Mouse (Mus musculus): ENCODE data around the gene Kcna3. TPM values are rescaled to one million over a fixed set of nuclear protein-coding genes. Genes with fewer than 3 reads are reported as not detected.

The Kcna3 gene
- polyA plus RNA-seq, 1 experiment from 2014 or later, result 3.0 TPM

DNA sequence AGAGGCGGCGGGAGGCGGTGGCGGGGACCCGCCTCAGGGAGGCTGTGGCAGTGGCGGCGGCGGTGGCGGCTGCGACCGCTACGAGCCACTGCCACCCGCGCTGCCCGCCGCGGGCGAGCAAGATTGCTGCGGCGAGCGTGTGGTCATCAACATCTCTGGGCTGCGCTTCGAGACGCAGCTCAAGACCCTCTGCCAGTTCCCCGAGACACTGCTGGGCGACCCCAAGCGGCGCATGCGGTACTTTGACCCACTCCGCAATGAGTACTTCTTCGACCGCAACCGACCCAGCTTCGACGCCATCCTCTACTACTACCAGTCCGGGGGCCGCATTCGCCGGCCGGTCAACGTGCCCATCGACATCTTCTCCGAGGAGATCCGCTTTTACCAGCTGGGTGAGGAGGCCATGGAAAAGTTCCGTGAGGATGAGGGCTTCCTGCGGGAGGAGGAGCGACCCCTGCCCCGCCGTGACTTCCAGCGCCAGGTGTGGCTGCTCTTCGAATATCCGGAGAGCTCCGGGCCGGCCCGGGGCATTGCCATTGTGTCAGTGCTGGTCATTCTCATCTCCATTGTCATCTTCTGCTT is 580 bp downstream of the Kcna3 start:
- peak; percentile 54 for ATAC-seq (ENCODE audit: insufficient number of reproducible peaks, insufficient read depth, low FRiP score, low TSS enrichment, low read depth)
- H3K4me1 ChIP-seq (replicated peaks), result peaks cover 9% of the 10 kb centered on the region
- H3K27me3 ChIP-seq, result peaks cover 14% of the 10 kb centered on the region
- 1% methylated on average over 55 of the region's 55 CpGs for WGBS
- peak overlapping the region; percentile 90 for H3K4me2 ChIP-seq
- no peaks in the 10 kb centered on the region for H3K9me3 ChIP-seq
- H3K27ac ChIP-seq, result peak overlapping the region; percentile 80
- no peaks in the 10 kb centered on the region for H3K36me3 ChIP-seq
- peak overlapping the region; percentile 86 for H3K9ac ChIP-seq (replicated peaks)
- peak overlapping the region; percentile 78 for H3K4me3 ChIP-seq (replicated peaks)

DNA sequence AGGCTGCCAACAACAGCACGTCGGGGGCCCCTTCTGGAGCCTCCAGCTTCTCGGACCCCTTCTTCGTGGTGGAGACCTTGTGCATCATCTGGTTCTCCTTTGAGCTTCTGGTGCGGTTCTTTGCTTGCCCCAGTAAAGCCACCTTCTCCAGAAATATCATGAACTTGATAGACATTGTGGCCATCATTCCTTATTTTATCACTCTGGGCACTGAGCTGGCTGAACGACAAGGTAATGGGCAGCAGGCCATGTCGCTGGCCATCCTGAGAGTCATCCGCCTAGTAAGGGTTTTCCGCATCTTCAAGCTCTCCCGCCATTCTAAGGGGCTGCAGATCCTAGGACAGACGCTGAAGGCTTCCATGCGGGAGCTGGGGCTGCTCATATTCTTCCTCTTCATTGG is 1.1 kb downstream of the Kcna3 start:
- Histone ChIP-seq H3K27ac (no peak overlapping the region), H3K36me3 (no peaks in the 10 kb centered on the region), H3K4me3 (replicated peaks) (peak overlapping the region; percentile 78), H3K9me3 (no peaks in the 10 kb centered on the region), H3K27me3 (peaks cover 14% of the 10 kb centered on the region), H3K4me2 (peak overlapping the region; percentile 90), H3K4me1 (replicated peaks) (peaks cover 12% of the 10 kb centered on the region), H3K9ac (replicated peaks) (no peak overlapping the region)
- ATAC-seq (ENCODE audit: insufficient number of reproducible peaks, insufficient read depth, low FRiP score, low TSS enrichment, low read depth), result no peak
- WGBS, result 60% methylated on average over 12 of the region's 12 CpGs

DNA sequence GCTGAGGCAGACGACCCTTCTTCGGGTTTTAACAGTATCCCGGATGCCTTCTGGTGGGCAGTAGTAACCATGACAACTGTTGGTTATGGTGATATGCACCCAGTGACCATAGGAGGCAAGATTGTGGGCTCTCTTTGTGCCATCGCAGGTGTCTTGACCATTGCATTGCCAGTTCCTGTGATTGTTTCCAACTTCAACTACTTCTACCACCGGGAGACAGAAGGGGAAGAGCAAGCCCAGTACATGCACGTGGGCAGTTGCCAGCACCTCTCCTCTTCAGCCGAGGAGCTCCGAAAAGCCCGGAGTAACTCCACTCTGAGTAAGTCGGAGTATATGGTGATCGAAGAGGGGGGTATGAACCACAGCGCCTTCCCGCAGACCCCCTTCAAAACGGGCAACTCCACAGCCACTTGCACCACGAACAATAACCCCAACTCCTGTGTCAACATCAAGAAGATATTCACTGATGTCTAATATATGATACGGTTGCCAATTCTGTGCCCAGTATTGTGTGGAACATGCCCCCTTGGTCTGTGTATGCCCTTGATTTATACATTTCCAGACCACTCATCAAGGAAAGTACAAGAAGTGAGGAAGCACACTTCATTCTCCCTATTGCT is 1.7 kb downstream of the Kcna3 start:
- Histone ChIP-seq H3K27me3 (peaks cover 14% of the 10 kb centered on the region), H3K4me2 (peak overlapping the region; percentile 90; the same call in 1 of the 2 replicates), H3K4me3 (replicated peaks) (peak overlapping the region; percentile 78), H3K9me3 (no peaks in the 10 kb centered on the region), H3K4me1 (replicated peaks) (peaks cover 12% of the 10 kb centered on the region), H3K36me3 (no peaks in the 10 kb centered on the region), H3K27ac (no peak overlapping the region), H3K9ac (replicated peaks) (no peak overlapping the region)
- WGBS, result 86% methylated on average over 16 of the region's 16 CpGs
- no peak for ATAC-seq (ENCODE audit: insufficient number of reproducible peaks, insufficient read depth, low FRiP score, low TSS enrichment, low read depth)

DNA sequence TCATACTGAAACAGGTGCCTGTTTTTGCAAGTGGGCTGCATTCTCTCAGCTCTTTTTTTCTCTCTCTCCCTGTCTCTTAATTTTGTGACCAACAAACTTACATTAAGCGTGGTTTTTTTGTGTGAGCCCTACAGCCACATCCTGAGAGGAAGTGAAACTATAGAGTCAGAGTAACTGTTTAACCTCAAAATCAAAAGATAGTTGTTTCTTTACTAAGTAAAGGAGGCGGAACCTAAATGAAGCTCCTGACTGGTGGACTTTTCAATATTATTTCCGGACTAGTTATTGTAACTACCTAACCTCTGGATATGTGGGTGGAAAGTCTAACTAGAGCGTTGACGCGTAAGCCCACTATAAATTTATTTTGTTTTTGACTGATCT is 2.2 kb downstream of the Kcna3 start:
- peaks cover 12% of the 10 kb centered on the region for H3K4me1 ChIP-seq (replicated peaks)
- H3K4me2 ChIP-seq, result no peak overlapping the region
- H3K9me3 ChIP-seq, result no peaks in the 10 kb centered on the region
- ATAC-seq (ENCODE audit: insufficient number of reproducible peaks, insufficient read depth, low FRiP score, low TSS enrichment, low read depth), result no peak
- no peak overlapping the region for H3K9ac ChIP-seq (replicated peaks)
- no peak overlapping the region for H3K27ac ChIP-seq
- H3K4me3 ChIP-seq (replicated peaks), result no peak overlapping the region
- WGBS, result 90% methylated on average over 6 of the region's 6 CpGs
- H3K27me3 ChIP-seq, result peaks cover 14% of the 10 kb centered on the region
- H3K36me3 ChIP-seq, result no peaks in the 10 kb centered on the region

DNA sequence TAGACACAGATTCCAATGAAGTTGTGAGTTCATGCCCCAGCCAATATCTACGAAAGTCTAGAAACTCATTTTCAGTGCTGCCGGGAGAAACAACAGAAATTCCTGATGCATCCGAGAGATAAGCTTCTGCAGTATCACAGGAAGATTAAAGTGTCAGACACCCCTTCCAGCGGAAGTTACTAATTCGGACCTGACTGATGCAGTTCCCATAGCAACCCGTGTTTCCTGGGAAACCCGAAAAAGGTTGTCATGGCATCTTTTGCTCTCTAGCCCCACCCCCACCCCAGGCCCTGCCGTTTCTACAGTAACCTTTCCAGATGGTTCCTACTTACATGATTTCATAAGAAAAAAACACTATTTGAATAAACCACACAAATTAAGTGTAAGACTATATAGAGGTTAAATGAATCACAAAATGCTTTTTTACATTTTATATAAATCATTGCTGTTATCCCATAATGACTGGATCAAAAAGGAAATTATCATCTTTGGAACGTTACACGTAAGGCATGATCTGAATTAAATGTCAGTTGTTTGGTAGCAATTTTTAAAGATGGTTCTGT is 2.8 kb downstream of the Kcna3 start:
- Histone ChIP-seq H3K27ac (no peak overlapping the region), H3K4me2 (no peak overlapping the region), H3K9ac (replicated peaks) (no peak overlapping the region), H3K9me3 (no peaks in the 10 kb centered on the region), H3K36me3 (no peaks in the 10 kb centered on the region), H3K27me3 (peaks cover 14% of the 10 kb centered on the region), H3K4me3 (replicated peaks) (no peak overlapping the region), H3K4me1 (replicated peaks) (peaks cover 12% of the 10 kb centered on the region)
- ATAC-seq (ENCODE audit: insufficient number of reproducible peaks, insufficient read depth, low FRiP score, low TSS enrichment, low read depth), result no peak
- 63% methylated on average over 10 of the region's 10 CpGs for WGBS

DNA sequence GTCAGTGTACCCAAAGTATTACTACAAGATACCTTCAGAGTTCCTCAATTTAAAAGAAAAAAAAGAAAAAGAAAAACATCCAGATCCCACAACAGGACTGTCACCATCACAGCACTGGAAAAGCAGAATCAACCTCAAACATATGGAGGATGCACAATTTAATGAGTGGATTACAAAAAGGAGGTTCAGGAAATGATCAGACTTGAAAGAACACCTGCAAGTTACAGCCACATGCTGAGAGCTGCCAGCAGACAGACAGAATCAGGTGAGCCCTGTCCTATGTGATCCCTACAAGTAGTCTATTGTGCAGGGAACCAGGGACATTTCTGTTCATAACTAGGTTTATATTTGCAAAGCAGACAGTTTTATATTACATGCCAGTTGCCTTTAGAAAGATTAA is 3.3 kb downstream of the Kcna3 start:
- H3K27ac ChIP-seq, result no peak overlapping the region
- H3K36me3 ChIP-seq, result no peaks in the 10 kb centered on the region
- no peaks in the 10 kb centered on the region for H3K9me3 ChIP-seq
- H3K4me3 ChIP-seq (replicated peaks), result no peak overlapping the region
- peaks cover 14% of the 10 kb centered on the region for H3K27me3 ChIP-seq
- peaks cover 12% of the 10 kb centered on the region for H3K4me1 ChIP-seq (replicated peaks)
- no peak overlapping the region for H3K9ac ChIP-seq (replicated peaks)
- peak overlapping the region; percentile 8; the same call in 1 of the 2 replicates for H3K4me2 ChIP-seq
- ATAC-seq (ENCODE audit: insufficient number of reproducible peaks, insufficient read depth, low FRiP score, low TSS enrichment, low read depth), result no peak

DNA sequence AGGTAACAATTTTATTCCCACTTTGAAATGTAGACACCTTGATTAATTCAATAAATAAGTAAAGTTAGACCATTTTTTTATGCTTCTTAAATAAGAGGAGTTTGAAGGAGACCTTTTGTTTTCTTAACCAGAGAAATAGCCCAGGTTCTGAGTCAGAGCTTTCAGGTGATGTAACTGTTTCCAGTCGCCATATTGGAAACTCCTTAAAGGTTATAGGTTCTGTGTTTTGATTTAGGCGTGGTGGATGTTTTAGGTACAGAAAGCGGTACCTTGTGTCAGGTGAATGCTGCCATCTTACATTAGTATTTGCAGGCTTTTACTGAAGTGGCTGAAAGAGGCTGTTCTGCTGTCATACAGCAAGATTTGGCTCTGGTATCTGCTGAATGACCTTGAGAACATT is 4.4 kb downstream of the Kcna3 start:
- WGBS, result 85% methylated on average over 3 of the region's 3 CpGs
- no peak for ATAC-seq (ENCODE audit: insufficient number of reproducible peaks, insufficient read depth, low FRiP score, low TSS enrichment, low read depth)
- H3K4me1 ChIP-seq (replicated peaks), result peaks cover 12% of the 10 kb centered on the region

DNA sequence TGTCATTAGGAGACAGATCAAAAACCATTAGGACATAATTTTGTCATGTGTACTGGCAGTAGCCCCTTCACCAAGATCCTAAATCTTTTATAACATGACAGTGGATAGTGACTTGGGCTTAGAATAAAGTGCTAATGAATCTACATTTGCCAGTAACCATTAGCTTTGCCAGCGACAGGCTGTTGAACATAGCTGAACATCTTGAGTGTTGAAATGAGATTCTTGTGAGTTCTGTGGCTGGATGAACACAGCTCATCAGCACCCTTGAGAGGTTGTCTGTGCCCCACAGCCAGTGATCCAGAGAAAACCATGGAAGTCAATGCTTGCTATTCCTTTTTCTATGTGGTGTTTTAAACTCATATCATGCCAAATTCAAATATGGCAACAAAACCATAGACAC is 5.7 kb downstream of the Kcna3 start:
- no peaks in the 10 kb centered on the region for H3K36me3 ChIP-seq
- H3K27me3 ChIP-seq, result peaks cover 14% of the 10 kb centered on the region
- no peak overlapping the region for H3K27ac ChIP-seq
- peaks cover 12% of the 10 kb centered on the region for H3K4me1 ChIP-seq (replicated peaks)
- H3K9me3 ChIP-seq, result no peaks in the 10 kb centered on the region
- no peak overlapping the region for H3K4me3 ChIP-seq (replicated peaks)
- no peak overlapping the region for H3K4me2 ChIP-seq
- H3K9ac ChIP-seq (replicated peaks), result no peak overlapping the region
- WGBS, result 89% methylated on average over 1 of the region's 1 CpGs
- no peak for ATAC-seq (ENCODE audit: insufficient number of reproducible peaks, insufficient read depth, low FRiP score, low TSS enrichment, low read depth)

More for the DNA sequence above, 4.4 kb downstream of the Kcna3 start:
- H3K4me2 ChIP-seq, result no peak overlapping the region
- no peaks in the 10 kb centered on the region for H3K9me3 ChIP-seq
- no peak overlapping the region for H3K27ac ChIP-seq
- no peak overlapping the region for H3K4me3 ChIP-seq (replicated peaks)
- H3K9ac ChIP-seq (replicated peaks), result no peak overlapping the region
- H3K27me3 ChIP-seq, result peaks cover 14% of the 10 kb centered on the region
- H3K36me3 ChIP-seq, result no peaks in the 10 kb centered on the region

DNA sequence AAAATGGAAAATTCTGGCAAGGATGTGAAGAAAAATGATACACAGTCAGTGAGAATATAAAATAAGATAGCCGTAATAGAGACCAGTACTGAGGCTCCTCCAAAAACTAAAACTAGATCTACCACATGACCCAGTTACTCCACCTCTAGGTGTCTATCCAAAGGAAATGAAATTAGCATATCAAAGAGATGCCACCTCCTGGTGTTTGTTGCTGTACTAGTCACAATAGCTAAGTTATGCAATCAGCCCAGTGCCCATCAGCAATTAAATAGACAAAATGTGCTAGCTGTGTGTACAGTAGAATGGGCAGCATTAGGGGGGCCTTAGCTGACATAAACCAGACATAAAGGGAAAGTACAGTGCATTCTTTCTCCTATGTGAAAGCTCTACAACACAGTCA is 25.5 kb downstream of the Kcna3 start:
- no peaks in the 10 kb centered on the region for H3K9me3 ChIP-seq
- no peaks in the 10 kb centered on the region for H3K4me1 ChIP-seq (replicated peaks)
- H3K4me3 ChIP-seq (replicated peaks), result no peak overlapping the region
- no peaks in the 10 kb centered on the region for H3K27me3 ChIP-seq
- H3K27ac ChIP-seq, result no peak overlapping the region
- ATAC-seq (ENCODE audit: insufficient number of reproducible peaks, insufficient read depth, low FRiP score, low TSS enrichment, low read depth), result no peak
- 82% methylated on average over 1 of the region's 1 CpGs for WGBS
- no peak overlapping the region for H3K9ac ChIP-seq (replicated peaks)
- H3K4me2 ChIP-seq, result no peak overlapping the region
- H3K36me3 ChIP-seq, result no peaks in the 10 kb centered on the region

DNA sequence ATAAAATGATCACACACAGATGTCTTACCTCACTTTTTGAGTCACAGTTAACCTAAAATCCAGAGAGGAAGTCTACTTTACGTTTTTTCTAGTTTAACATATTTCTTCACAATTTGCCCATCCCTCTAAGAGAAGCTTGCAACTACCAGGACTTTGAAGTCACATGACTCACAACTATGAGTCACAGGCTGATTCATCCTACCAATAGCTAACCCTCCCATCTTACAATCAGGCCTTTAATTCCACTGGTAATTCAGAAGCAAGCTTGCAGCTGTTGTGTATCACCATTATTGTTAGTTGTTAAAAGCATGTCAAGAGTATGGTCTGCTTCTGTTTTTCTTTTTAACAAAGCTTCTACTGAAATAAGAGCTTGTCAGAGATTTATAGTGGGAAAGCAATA is 26.8 kb downstream of the Kcna3 start:
- H3K4me2 ChIP-seq, result no peak overlapping the region
- H3K4me3 ChIP-seq (replicated peaks), result no peak overlapping the region
- no peak overlapping the region for H3K9ac ChIP-seq (replicated peaks)
- no peaks in the 10 kb centered on the region for H3K9me3 ChIP-seq
- H3K27ac ChIP-seq, result no peak overlapping the region
- H3K36me3 ChIP-seq, result no peaks in the 10 kb centered on the region
- no peak for ATAC-seq (ENCODE audit: insufficient number of reproducible peaks, insufficient read depth, low FRiP score, low TSS enrichment, low read depth)
- no peaks in the 10 kb centered on the region for H3K4me1 ChIP-seq (replicated peaks)
- WGBS, result 62% methylated on average over 1 of the region's 1 CpGs
- H3K27me3 ChIP-seq, result no peaks in the 10 kb centered on the region

DNA sequence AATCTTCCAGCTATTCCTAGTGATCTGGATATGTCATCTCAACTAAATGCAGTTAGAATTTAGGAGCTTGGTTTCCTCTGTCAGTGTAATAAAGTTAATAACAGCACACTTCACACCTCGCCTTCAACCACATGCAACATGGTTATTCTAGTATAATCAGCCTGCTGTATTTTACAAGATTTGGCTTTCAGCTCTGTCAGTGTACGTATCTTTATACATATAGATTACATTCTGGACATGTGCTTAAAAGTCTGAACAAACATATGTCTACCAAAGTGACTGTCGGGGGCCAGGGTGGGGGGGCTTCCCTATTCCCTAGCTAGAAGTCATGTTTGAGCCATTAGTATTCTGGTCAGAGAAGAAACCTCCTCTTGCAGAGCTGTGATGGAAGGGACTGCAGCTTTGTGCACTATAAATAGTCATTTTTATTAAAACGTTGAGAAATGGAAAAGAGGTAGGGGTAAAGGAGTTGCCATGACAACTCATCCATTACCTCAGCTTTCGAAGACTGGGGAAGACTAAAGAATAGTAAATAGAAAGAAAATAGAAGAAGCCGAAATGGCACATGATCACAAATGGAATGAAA is 29.6 kb downstream of the Kcna3 start:
- H3K27ac ChIP-seq, result no peak overlapping the region
- no peak overlapping the region for H3K4me2 ChIP-seq
- no peaks in the 10 kb centered on the region for H3K27me3 ChIP-seq
- no peak for ATAC-seq (ENCODE audit: insufficient number of reproducible peaks, insufficient read depth, low FRiP score, low TSS enrichment, low read depth)
- no peaks in the 10 kb centered on the region for H3K36me3 ChIP-seq
- no peak overlapping the region for H3K9ac ChIP-seq (replicated peaks)
- no peak overlapping the region for H3K4me3 ChIP-seq (replicated peaks)
- H3K9me3 ChIP-seq, result no peaks in the 10 kb centered on the region
- 80% methylated on average over 6 of the region's 6 CpGs for WGBS
- no peaks in the 10 kb centered on the region for H3K4me1 ChIP-seq (replicated peaks)
